Mouse (Mus musculus): ENCODE measurements at regions not wholly inside any gene's neighbourhood (a gene's known extent, or its start where the extent isn't known, plus 50 kb on each side); places are given as distances from the start of the nearest gene placed in this dataset.
A peak's percentile ranks its signal among the peaks of the same experiment; 100 is the strongest.

- no peaks in the 10 kb centered on the region for H3K27me3 ChIP-seq (replicated peaks; ENCODE audit: control insufficient read depth, insufficient read depth, low read length)
- WGBS = 39% methylated on average over 4 of the region's 4 CpGs
- H3K9me3 ChIP-seq (ENCODE audit: control insufficient read depth, low read length) = no peaks in the 10 kb centered on the region
- H3K4me3 ChIP-seq (ENCODE audit: low read length) = no peak overlapping the region
- H3K27ac ChIP-seq (ENCODE audit: low read length) = no peak overlapping the region
- no peak overlapping the region for H3K4me2 ChIP-seq (ENCODE audit: low read depth, low read length)
- ATAC-seq = peak; percentile 53
- no peaks in the 10 kb centered on the region for H3K4me1 ChIP-seq (ENCODE audit: control insufficient read depth, insufficient read depth, low read length)
- H3K36me3 ChIP-seq (ENCODE audit: control insufficient read depth, insufficient read depth, low read length) = no peaks in the 10 kb centered on the region
- no peak overlapping the region for H3K9ac ChIP-seq (ENCODE audit: low read depth, low read length)
Observed at GRCm38 (mm10) chr5:26457627-26458026, 200.1 kb downstream of the Gm7361 start.

- Histone ChIP-seq H3K4me1 (ENCODE audit: control insufficient read depth, insufficient read depth, low read length) (no peaks in the 10 kb centered on the region), H3K27me3 (replicated peaks; ENCODE audit: control insufficient read depth, insufficient read depth, low read length) (no peaks in the 10 kb centered on the region; the same call in 1 of the 2 replicates), H3K36me3 (ENCODE audit: control insufficient read depth, insufficient read depth, low read length) (no peaks in the 10 kb centered on the region), H3K9ac (ENCODE audit: low read depth, low read length) (no peak overlapping the region), H3K4me2 (ENCODE audit: low read depth, low read length) (no peak overlapping the region), H3K9me3 (ENCODE audit: control insufficient read depth, low read length) (no peaks in the 10 kb centered on the region), H3K4me3 (ENCODE audit: low read length) (no peak overlapping the region), H3K27ac (ENCODE audit: low read length) (no peak overlapping the region)
- 39% methylated on average over 1 of the region's 1 CpGs for WGBS
- ATAC-seq = peak; percentile 62
Observed at GRCm38 (mm10) chr5:26466666-26467065, 209.2 kb downstream of the Gm7361 start.

GRCm38 (mm10) chr5:26485726-26486125, 228.2 kb downstream of the Gm7361 start:
- no peaks in the 10 kb centered on the region for H3K4me1 ChIP-seq (ENCODE audit: control insufficient read depth, insufficient read depth, low read length)
- no peaks in the 10 kb centered on the region for H3K27me3 ChIP-seq (replicated peaks; ENCODE audit: control insufficient read depth, insufficient read depth, low read length)
- H3K9ac ChIP-seq (ENCODE audit: low read depth, low read length) = no peak overlapping the region
- no peak overlapping the region for H3K27ac ChIP-seq (ENCODE audit: low read length)
- H3K36me3 ChIP-seq (ENCODE audit: control insufficient read depth, insufficient read depth, low read length) = no peaks in the 10 kb centered on the region
- no peak overlapping the region for H3K4me3 ChIP-seq (ENCODE audit: low read length)
- no peak overlapping the region for H3K4me2 ChIP-seq (ENCODE audit: low read depth, low read length)
- no peak for ATAC-seq
- H3K9me3 ChIP-seq (ENCODE audit: control insufficient read depth, low read length) = no peaks in the 10 kb centered on the region
- WGBS = 79% methylated on average over 2 of the region's 2 CpGs

- H3K4me3 ChIP-seq (ENCODE audit: low read length) = no peak overlapping the region
- H3K9me3 ChIP-seq (ENCODE audit: control insufficient read depth, low read length) = no peaks in the 10 kb centered on the region
- WGBS = 68% methylated on average over 2 of the region's 2 CpGs
- no peak for ATAC-seq
- no peak overlapping the region for H3K27ac ChIP-seq (ENCODE audit: low read length)
- no peak overlapping the region for H3K4me2 ChIP-seq (ENCODE audit: low read depth, low read length)
- H3K36me3 ChIP-seq (ENCODE audit: control insufficient read depth, insufficient read depth, low read length) = no peaks in the 10 kb centered on the region
- H3K4me1 ChIP-seq (ENCODE audit: control insufficient read depth, insufficient read depth, low read length) = no peaks in the 10 kb centered on the region
- no peaks in the 10 kb centered on the region for H3K27me3 ChIP-seq (replicated peaks; ENCODE audit: control insufficient read depth, insufficient read depth, low read length)
- no peak overlapping the region for H3K9ac ChIP-seq (ENCODE audit: low read depth, low read length)
Observed at GRCm38 (mm10) chr5:26494003-26494402, 236.5 kb downstream of the Gm7361 start.

- ATAC-seq = no peak
- no peaks in the 10 kb centered on the region for H3K36me3 ChIP-seq (ENCODE audit: control insufficient read depth, insufficient read depth, low read length)
- H3K27ac ChIP-seq (ENCODE audit: low read length) = no peak overlapping the region
- no peaks in the 10 kb centered on the region for H3K4me1 ChIP-seq (ENCODE audit: control insufficient read depth, insufficient read depth, low read length)
- WGBS = 66% methylated on average over 2 of the region's 2 CpGs
- H3K4me3 ChIP-seq (ENCODE audit: low read length) = no peak overlapping the region
- no peak overlapping the region for H3K4me2 ChIP-seq (ENCODE audit: low read depth, low read length)
- H3K9ac ChIP-seq (ENCODE audit: low read depth, low read length) = no peak overlapping the region
- no peaks in the 10 kb centered on the region for H3K9me3 ChIP-seq (ENCODE audit: control insufficient read depth, low read length)
- H3K27me3 ChIP-seq (replicated peaks; ENCODE audit: control insufficient read depth, insufficient read depth, low read length) = no peaks in the 10 kb centered on the region
Observed at GRCm38 (mm10) chr5:26497641-26498430, 240.3 kb downstream of the Gm7361 start.

GRCm38 (mm10) chr5:26509525-26510168, 252.2 kb downstream of the Gm7361 start:
- Histone ChIP-seq H3K9me3 (ENCODE audit: control insufficient read depth, low read length) (no peaks in the 10 kb centered on the region), H3K4me2 (ENCODE audit: low read depth, low read length) (no peak overlapping the region), H3K4me3 (ENCODE audit: low read length) (no peak overlapping the region), H3K9ac (ENCODE audit: low read depth, low read length) (no peak overlapping the region), H3K27me3 (replicated peaks; ENCODE audit: control insufficient read depth, insufficient read depth, low read length) (no peaks in the 10 kb centered on the region), H3K4me1 (ENCODE audit: control insufficient read depth, insufficient read depth, low read length) (no peaks in the 10 kb centered on the region), H3K27ac (ENCODE audit: low read length) (no peak overlapping the region), H3K36me3 (ENCODE audit: control insufficient read depth, insufficient read depth, low read length) (no peaks in the 10 kb centered on the region)
- 71% methylated on average over 1 of the region's 1 CpGs for WGBS
- no peak for ATAC-seq

- Histone ChIP-seq H3K4me1 (ENCODE audit: control insufficient read depth, insufficient read depth, low read length) (no peaks in the 10 kb centered on the region), H3K4me2 (ENCODE audit: low read depth, low read length) (no peak overlapping the region), H3K27ac (ENCODE audit: low read length) (no peak overlapping the region), H3K4me3 (ENCODE audit: low read length) (no peak overlapping the region), H3K36me3 (ENCODE audit: control insufficient read depth, insufficient read depth, low read length) (no peaks in the 10 kb centered on the region), H3K27me3 (replicated peaks; ENCODE audit: control insufficient read depth, insufficient read depth, low read length) (no peaks in the 10 kb centered on the region), H3K9me3 (ENCODE audit: control insufficient read depth, low read length) (no peaks in the 10 kb centered on the region), H3K9ac (ENCODE audit: low read depth, low read length) (no peak overlapping the region)
- 51% methylated on average over 5 of the region's 5 CpGs for WGBS
- ATAC-seq = no peak
Observed at GRCm38 (mm10) chr5:26513039-26513955, 255.8 kb downstream of the Gm7361 start.

GRCm38 (mm10) chr5:26535556-26535955, 278.1 kb downstream of the Gm7361 start:
- Histone ChIP-seq H3K4me3 (ENCODE audit: low read length) (no peak overlapping the region), H3K9me3 (ENCODE audit: control insufficient read depth, low read length) (no peaks in the 10 kb centered on the region), H3K36me3 (ENCODE audit: control insufficient read depth, insufficient read depth, low read length) (no peaks in the 10 kb centered on the region), H3K27me3 (replicated peaks; ENCODE audit: control insufficient read depth, insufficient read depth, low read length) (no peaks in the 10 kb centered on the region), H3K4me2 (ENCODE audit: low read depth, low read length) (no peak overlapping the region), H3K27ac (ENCODE audit: low read length) (no peak overlapping the region), H3K9ac (ENCODE audit: low read depth, low read length) (no peak overlapping the region), H3K4me1 (ENCODE audit: control insufficient read depth, insufficient read depth, low read length) (no peaks in the 10 kb centered on the region)
- no peak for ATAC-seq
- WGBS = 31% methylated on average over 6 of the region's 6 CpGs

GRCm38 (mm10) chr5:26563291-26563690, 253.7 kb upstream of the Dpp6 start:
- no peak overlapping the region for H3K9ac ChIP-seq (ENCODE audit: low read depth, low read length)
- ATAC-seq = no peak
- no peaks in the 10 kb centered on the region for H3K4me1 ChIP-seq (ENCODE audit: control insufficient read depth, insufficient read depth, low read length)
- no peak overlapping the region for H3K4me3 ChIP-seq (ENCODE audit: low read length)
- H3K4me2 ChIP-seq (ENCODE audit: low read depth, low read length) = no peak overlapping the region
- no peaks in the 10 kb centered on the region for H3K9me3 ChIP-seq (ENCODE audit: control insufficient read depth, low read length)
- no peak overlapping the region for H3K27ac ChIP-seq (ENCODE audit: low read length)
- H3K36me3 ChIP-seq (ENCODE audit: control insufficient read depth, insufficient read depth, low read length) = no peaks in the 10 kb centered on the region
- H3K27me3 ChIP-seq (replicated peaks; ENCODE audit: control insufficient read depth, insufficient read depth, low read length) = no peaks in the 10 kb centered on the region
- WGBS = 71% methylated on average over 1 of the region's 1 CpGs

Measured in intestine, embryonic 16.5 days (tissue).